9 mouse cellular contexts compared by ENCODE assay signal in genomic region chr7:139467177-139467895, GRCm38 (mm10).
A peak's percentile ranks its signal among the peaks of the same experiment; 100 is the strongest.
DNase-seq lines count a peak whose midpoint lies in the region; ATAC-seq lines count a peak whose summit lies in the region.
"Had no signal": no experiment of that assay in that cellular context is flagged by ENCODE, and none has a peak within 500 bp of the region (broad histone marks: within the 10 kb centered on the region; RNA-seq: fewer than 3 reads in every experiment).

No protein-coding gene starts in this region.

- no peak for ATAC-seq in embryonic facial prominence, embryonic 11.5 days (replicated peaks; ENCODE audit: insufficient number of reproducible peaks, low FRiP score, low TSS enrichment, low read depth)
- ATAC-seq in frontal cortex, adult (ENCODE audit: low TSS enrichment) = no peak
- ATAC-seq in forebrain, embryonic 15.5 days (replicated peaks) = no peak

- H3K27ac ChIP-seq in heart, embryonic 10.5 days = peak overlapping the region; percentile 94
- H3K27ac ChIP-seq in embryonic facial prominence, embryonic 11.5 days (replicated peaks; ENCODE audit: low read depth, low read length) = no peak overlapping the region
- H3K27ac ChIP-seq in forebrain, embryonic 15.5 days (replicated peaks) = no peak overlapping the region

- WGBS in heart, embryonic 10.5 days = 51% methylated on average over 10 of the region's 10 CpGs
- 79% methylated on average over 10 of the region's 10 CpGs for WGBS in embryonic facial prominence, embryonic 11.5 days
- WGBS in forebrain, embryonic 15.5 days = 80% methylated on average over 10 of the region's 10 CpGs

- intact Hi-C loops in heart, postnatal 36 days (cut with DNase I) = no loop called here

- no peak for DNase-seq in heart, embryonic 10.5 days (ENCODE audit: low spot score)
- no peak for DNase-seq in heart, postnatal 36 days
- peak; percentile 16 for DNase-seq in Muller cell, postnatal 12 days (ENCODE audit: inconsistent ontology term)
- DNase-seq in embryonic facial prominence, embryonic 11.5 days (ENCODE audit: low spot score) = peak; percentile 11
- peak; percentile 30 for DNase-seq in liver
- DNase-seq in urinary bladder, adult 18-20 months (ENCODE audit: low spot score in 2 of 2) = no peak
- DNase-seq: spleen, adult 18-20 months had no signal

- peak overlapping the region; percentile 1; the same call in 1 of the 2 replicates for H3K4me3 ChIP-seq in heart, embryonic 10.5 days
- no peak overlapping the region for H3K4me3 ChIP-seq in embryonic facial prominence, embryonic 11.5 days (ENCODE audit: low read depth, low read length)
- no peak overlapping the region for H3K4me3 ChIP-seq in forebrain, embryonic 15.5 days

- H3K27me3 ChIP-seq in heart, embryonic 10.5 days (ENCODE audit: insufficient read depth, poor library complexity, severe bottlenecking) = no peaks in the 10 kb centered on the region
- H3K27me3 ChIP-seq in embryonic facial prominence, embryonic 11.5 days (ENCODE audit: control insufficient read depth, insufficient read depth, low read length) = no peaks in the 10 kb centered on the region
- H3K27me3 ChIP-seq in forebrain, embryonic 15.5 days = no peaks in the 10 kb centered on the region

- H3K4me2 ChIP-seq in embryonic facial prominence, embryonic 11.5 days (ENCODE audit: low read depth, low read length) = no peak overlapping the region
- H3K4me2 ChIP-seq in forebrain, embryonic 15.5 days (replicated peaks) = no peak overlapping the region

- no peak overlapping the region; the same call in 1 of the 2 replicates for H3K9ac ChIP-seq in embryonic facial prominence, embryonic 11.5 days (replicated peaks; ENCODE audit: low read length)
- H3K9ac ChIP-seq in forebrain, embryonic 15.5 days (replicated peaks) = no peak overlapping the region

- no peaks in the 10 kb centered on the region for H3K36me3 ChIP-seq in heart, embryonic 10.5 days
- no peaks in the 10 kb centered on the region for H3K36me3 ChIP-seq in embryonic facial prominence, embryonic 11.5 days (replicated peaks; ENCODE audit: control insufficient read depth, insufficient read depth, low read depth, low read length)
- no peaks in the 10 kb centered on the region for H3K36me3 ChIP-seq in forebrain, embryonic 15.5 days

- no peaks in the 10 kb centered on the region for H3K9me3 ChIP-seq in heart, embryonic 10.5 days
- no peaks in the 10 kb centered on the region for H3K9me3 ChIP-seq in embryonic facial prominence, embryonic 11.5 days (replicated peaks; ENCODE audit: control insufficient read depth, low read length)
- H3K9me3 ChIP-seq in forebrain, embryonic 15.5 days = no peaks in the 10 kb centered on the region

- peaks cover 82% of the 10 kb centered on the region for H3K4me1 ChIP-seq in heart, embryonic 10.5 days
- H3K4me1 ChIP-seq in embryonic facial prominence, embryonic 11.5 days (ENCODE audit: control insufficient read depth, insufficient read depth, low read length) = peaks cover 3% of the 10 kb centered on the region; the same call in 1 of the 2 replicates
- H3K4me1 ChIP-seq in forebrain, embryonic 15.5 days = no peaks in the 10 kb centered on the region

Comparison
In these comparisons a context has a peak if more than half of its experiments do, and no peak if none do; other contexts are left out.
1. DNase-seq: peak in Muller cell, postnatal 12 days (single experiment), embryonic facial prominence, embryonic 11.5 days (single experiment) and liver (single experiment); none in heart, embryonic 10.5 days (single experiment), heart, postnatal 36 days (0 of 2) and urinary bladder, adult 18-20 months (0 of 2).